Mouse (Mus musculus): ENCODE measurements around the gene Klhl26.

Gene Klhl26

GRCm38 (mm10) chr8:70408301-70408700, 68.5 kb downstream of the Klhl26 start:
- no peak for DNase-seq

GRCm38 (mm10) chr8:70406427-70407069, 70.2 kb downstream of the Klhl26 start:
- peak in 1 of 2 experiments; percentile 53 for DNase-seq

GRCm38 (mm10) chr8:70405189-70405588, 71.6 kb downstream of the Klhl26 start:
- DNase-seq: no peak

DNA sequence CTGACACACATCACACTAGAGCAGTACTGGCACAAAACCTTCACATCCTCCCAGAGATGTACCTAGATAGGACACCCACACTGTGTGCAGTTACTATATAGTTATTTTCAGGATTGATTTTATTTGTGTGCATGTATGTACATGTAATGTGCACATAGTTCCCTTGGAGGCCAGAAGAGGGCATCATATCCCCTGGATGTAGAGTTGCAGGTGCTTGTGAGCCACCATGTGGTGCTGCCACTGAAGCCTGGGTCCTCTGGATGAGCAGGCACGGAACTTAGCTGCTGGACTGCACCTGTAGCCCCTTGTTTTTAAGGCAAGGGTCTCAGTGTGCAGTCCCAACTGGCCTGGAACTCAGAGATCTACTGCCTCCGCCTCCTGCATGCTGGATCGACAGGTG, 72.6 kb downstream of the Klhl26 start:
- DNase-seq: no peak
